Mouse (Mus musculus): ENCODE data around the gene Pgam2.
"Not testable (repeated sequence)": the region's sequence is repeated elsewhere in the genome, so short reads cannot be mapped to it uniquely, and the experiment has no call there.

Pgam2 gene

DNA sequence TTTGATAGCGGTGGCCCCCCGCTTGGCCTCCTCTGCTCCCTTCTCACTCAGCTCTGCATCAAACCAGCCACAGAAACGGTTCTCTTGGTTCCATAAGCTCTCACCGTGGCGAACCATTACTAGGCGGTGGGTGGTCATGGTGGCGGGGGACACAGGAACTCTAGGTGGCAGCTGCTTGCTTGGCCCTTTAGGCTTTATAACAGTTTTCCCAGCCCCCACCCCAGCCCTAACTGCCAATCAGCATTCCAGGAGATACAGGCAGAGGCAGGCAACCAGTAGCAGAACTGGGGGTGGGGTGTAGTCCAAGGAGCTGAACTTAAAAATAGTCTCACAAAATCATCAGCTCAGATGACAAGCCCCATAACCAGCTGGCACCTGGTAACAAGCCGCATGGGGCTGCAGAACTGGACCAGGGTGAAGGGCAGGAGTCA, at the start of gene Pgam2:
Gene Pgam2, minus strand, starts transcription at position 183 of the 431 bp plus-strand sequence.
- DNase-seq = no peak

- DNase-seq = no peak
Observed at GRCm38 (mm10) chr11:5852314-5852713, 48.8 kb upstream of the Pgam2 start.

- no peak for DNase-seq
Observed at GRCm38 (mm10) chr11:5851021-5851736, 47.6 kb upstream of the Pgam2 start.

- no peak for DNase-seq
Observed at GRCm38 (mm10) chr11:5850452-5850851, 46.9 kb upstream of the Pgam2 start.

DNA sequence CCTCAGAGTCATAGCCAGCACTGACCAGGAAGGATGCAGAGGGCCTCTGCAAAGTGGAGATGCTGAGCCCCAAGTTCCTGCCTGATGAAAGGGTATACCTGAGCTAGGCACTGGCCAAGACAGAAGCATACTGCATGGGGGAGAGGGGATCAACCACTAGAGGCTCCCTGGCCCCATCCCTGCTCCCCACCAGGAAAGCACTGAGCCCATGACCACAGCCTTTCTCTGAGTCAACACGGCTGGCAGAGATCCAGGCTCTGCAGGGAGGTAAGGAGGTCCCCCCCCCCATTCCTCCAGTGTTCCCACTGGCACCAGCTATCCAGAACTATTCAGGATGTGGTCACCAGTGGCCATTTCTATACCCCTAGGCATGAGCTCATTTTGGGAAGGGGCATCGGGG, 45.8 kb upstream of the Pgam2 start:
- DNase-seq = peak; percentile 41

GRCm38 (mm10) chr11:5848741-5849140, 45.2 kb upstream of the Pgam2 start:
- DNase-seq = peak; percentile 55

DNA sequence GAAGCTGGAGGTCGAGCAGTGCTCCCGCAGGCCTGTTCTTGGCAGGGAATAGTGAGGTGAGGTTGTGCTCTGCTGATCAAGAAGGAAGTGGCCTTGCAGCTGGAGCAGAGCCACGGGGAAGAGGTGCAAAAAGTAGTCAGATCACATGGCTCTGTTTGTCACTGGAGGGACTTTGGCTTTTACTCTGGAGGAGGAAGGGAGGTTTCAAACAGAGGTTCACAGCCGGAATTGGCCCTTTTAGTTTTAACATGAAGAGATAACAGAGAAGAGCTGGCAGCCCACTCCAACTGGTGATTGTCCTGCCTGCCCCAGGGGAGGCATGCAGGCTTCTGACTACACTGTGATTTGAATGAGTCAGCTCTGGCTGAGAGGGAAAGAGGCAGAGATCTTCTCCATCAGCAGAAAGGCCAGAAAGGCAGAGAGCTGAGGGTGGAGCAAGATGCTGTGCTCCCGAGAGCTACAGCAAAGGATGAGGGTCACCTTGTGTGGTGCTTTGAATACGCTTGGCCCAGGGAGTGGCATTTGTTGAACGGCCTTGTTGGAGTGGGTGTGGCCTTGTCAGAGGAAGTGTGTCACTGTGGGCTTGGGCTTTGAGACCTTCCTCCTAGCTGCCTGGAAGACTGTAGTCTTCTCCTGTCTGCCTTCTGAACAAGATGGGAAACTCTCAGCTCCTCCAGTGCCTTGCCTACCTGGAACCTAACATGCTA, 43.3 kb upstream of the Pgam2 start:
- no peak for DNase-seq

- DNase-seq = no peak
Observed at GRCm38 (mm10) chr11:5843131-5843530, 39.6 kb upstream of the Pgam2 start.

DNA sequence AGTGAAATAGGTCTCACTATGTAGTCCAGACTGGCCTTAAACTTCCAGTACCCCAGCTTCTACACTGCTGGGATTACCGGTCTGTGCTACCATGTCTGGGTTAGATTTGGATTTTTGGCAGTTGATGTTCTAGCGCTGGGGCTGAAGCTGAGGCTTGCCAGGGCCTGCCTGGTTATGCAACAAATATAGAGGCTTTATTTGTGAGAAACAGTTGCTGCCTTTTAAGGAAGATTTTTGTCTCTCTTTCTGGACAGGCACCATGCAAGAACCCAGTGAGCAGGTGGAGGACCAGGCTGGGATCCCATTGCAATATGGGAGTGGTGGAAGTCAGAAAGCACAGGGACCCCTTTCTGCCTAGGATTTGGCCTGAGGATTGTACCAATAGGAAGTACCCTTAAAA, 38.2 kb upstream of the Pgam2 start:
- no peak for DNase-seq

DNA sequence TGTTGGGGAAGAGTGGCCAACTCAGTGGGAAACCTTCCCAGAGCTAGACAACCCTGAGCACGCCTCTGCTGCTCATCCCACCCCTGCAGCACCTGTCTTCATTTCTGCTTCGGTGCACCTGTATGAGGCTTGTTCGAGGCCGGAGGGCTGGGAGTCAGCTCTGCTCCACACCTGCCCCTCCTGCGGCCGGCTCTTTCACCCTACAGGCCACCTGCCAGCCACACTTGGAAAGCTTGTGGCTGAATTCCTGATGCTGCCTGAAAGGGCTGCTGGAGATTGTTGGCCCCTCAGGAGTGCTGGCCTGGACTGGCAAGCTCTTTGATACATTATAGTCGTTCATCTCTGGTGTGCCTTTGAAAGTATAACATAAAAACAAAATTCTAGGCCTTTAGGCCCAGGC, 36.8 kb upstream of the Pgam2 start:
- no peak for DNase-seq

- DNase-seq = peak; percentile 76
Observed at GRCm38 (mm10) chr11:5837251-5838246, 34.0 kb upstream of the Pgam2 start, which contains the start of gene Polm. Gene Polm, minus strand, starts transcription at chr11:5838016.

- DNase-seq = no peak
Observed at GRCm38 (mm10) chr11:5836126-5836525, 32.6 kb upstream of the Pgam2 start.

GRCm38 (mm10) chr11:5835057-5835456, 31.5 kb upstream of the Pgam2 start:
- DNase-seq = no peak

GRCm38 (mm10) chr11:5834506-5834905, 31.0 kb upstream of the Pgam2 start:
- no peak for DNase-seq

DNA sequence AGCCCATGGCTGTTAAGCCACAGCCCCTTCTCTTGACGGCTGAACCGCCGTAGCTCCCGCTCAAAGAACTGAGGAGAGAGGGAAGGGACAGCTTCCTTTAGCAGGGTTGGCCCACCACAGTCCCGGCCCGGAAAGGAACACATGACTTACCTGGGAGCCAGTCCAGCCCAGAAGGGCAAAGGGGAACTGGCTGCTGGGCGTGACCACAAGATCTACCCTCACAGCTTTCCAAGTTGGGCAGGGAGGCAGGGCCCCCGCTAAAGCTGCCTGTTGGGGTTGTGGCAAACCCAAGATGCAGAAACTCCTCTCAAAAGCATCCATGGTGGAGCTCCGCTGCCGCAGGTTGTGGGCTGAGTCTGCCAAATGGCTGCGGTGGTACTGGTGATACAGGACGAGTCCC, 25.8 kb upstream of the Pgam2 start:
- no peak for DNase-seq

- no peak for DNase-seq
Observed at GRCm38 (mm10) chr11:5828509-5829191, 25.1 kb upstream of the Pgam2 start.

- DNase-seq = no peak
Observed at GRCm38 (mm10) chr11:5827931-5828330, 24.4 kb upstream of the Pgam2 start.

DNA sequence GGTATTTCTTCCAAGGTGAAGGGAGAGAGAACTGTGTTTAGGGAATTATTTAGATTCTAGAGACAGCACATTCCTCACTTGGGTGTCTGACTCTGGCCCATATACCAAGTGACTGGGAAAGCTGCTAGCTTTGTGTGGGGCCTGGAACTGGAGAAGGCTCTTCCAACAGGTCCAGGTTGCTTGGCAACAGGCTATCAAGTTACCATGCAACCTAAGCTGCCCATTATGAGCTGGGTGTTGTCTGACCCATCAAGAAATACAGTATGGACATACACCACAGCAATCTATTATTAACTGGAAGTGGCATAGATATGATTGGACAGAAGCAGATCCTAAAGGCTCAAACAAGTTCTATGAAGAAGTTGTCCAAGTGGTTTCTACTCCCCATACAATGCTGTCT, 21.9 kb upstream of the Pgam2 start:
- DNase-seq = no peak

DNA sequence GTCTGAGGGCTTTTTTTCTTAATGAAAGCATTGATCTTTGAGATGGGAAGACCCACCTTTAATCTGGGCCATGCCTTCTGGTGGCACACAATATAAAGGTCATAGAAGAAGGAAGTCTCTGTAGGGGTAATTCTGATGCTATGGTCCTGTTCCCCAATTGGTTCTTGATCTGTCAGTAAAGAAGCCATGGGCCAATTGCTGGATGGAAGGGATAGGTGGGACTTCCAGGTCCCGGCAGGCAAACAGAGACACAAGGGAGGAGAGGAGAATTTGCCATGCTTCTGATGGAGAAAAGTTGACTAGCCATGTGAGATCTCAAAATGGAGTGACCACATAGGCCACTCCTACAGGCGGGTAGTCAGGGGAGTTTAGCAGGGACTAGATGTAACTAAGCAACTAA, 15.7 kb upstream of the Pgam2 start:
- no peak for DNase-seq

- DNase-seq = no peak
Observed at GRCm38 (mm10) chr11:5813381-5813780, 9.8 kb upstream of the Pgam2 start.

GRCm38 (mm10) chr11:5809487-5809886, 6.0 kb upstream of the Pgam2 start:
- DNase-seq = not testable (repeated sequence)

GRCm38 (mm10) chr11:5807956-5808355, 4.4 kb upstream of the Pgam2 start:
- DNase-seq = no peak

- DNase-seq = no peak
Observed at GRCm38 (mm10) chr11:5805711-5806110, 2.2 kb upstream of the Pgam2 start.
